Mouse (Mus musculus) ES-Bruce4 (cell line): ENCODE results near the gene Cyb5r4. TPM values are rescaled to one million over a fixed set of nuclear protein-coding genes. Genes with fewer than 3 reads are reported as not detected.

Experiments used
- H3K27ac ChIP-seq: 2 replicates; pipeline ENCODE4 v1.5.1; 2012; ENCODE audit warnings: low read length, inconsistent platforms; ENCODE audit not compliant: insufficient read depth
- H3K27me3 ChIP-seq: 2 replicates; pipeline ENCODE4 v1.6.1; 2012; ENCODE audit warnings: mild to moderate bottlenecking, low read length, inconsistent platforms; ENCODE audit not compliant: control insufficient read depth, poor library complexity, insufficient read depth, severe bottlenecking
- H3K36me3 ChIP-seq: 2 replicates; pipeline ENCODE4 v1.6.1; 2012; ENCODE audit warnings: inconsistent platforms, mild to moderate bottlenecking, low read length, moderate library complexity; ENCODE audit not compliant: control insufficient read depth, poor library complexity, insufficient read depth, severe bottlenecking
- H3K4me1 ChIP-seq: one replicate; pipeline ENCODE4 v1.8.1; 2011; ENCODE audit warnings: low read length; ENCODE audit not compliant: control insufficient read depth, insufficient read depth
- H3K4me3 ChIP-seq: 2 replicates; pipeline ENCODE4 v1.5.1; 2011; ENCODE audit warnings: low read depth, mild to moderate bottlenecking, low read length
- H3K9ac ChIP-seq: 2 replicates; pipeline ENCODE4 v1.6.1; 2012; ENCODE audit warnings: low read depth, mild to moderate bottlenecking, inconsistent platforms; ENCODE audit not compliant: poor library complexity, severe bottlenecking
- H3K9me3 ChIP-seq: replicated peaks from 2 replicates; pipeline ENCODE4 v1.6.1; 2012; ENCODE audit warnings: mild to moderate bottlenecking, low read length, inconsistent platforms; ENCODE audit not compliant: control insufficient read depth, poor library complexity, insufficient read depth, severe bottlenecking
- CTCF ChIP-seq: IDR thresholded peaks from one replicate; pipeline ENCODE4 v1.8.1; 2011; ENCODE audit warnings: low read depth, low read length
- EP300 ChIP-seq: IDR thresholded peaks from 2 replicates; pipeline ENCODE4 v1.6.1; 2011; ENCODE audit warnings: low read depth, low read length; ENCODE audit not compliant: insufficient read depth
- POLR2A ChIP-seq: IDR thresholded peaks from one replicate; pipeline ENCODE4 v1.8.1; 2011; ENCODE audit warnings: low read length; ENCODE audit not compliant: insufficient read depth
- polyA plus RNA-seq: library from polyadenylated mRNA; stranded (reverse); fragments of >200 nt; gene quantifications from 2 replicates; pipeline ENCODE4 v1.2.4, GENCODE M21; 2011; ENCODE audit warnings: low read depth; ENCODE audit not compliant: missing spikeins, insufficient read depth, insufficient read length

The Cyb5r4 gene
- polyA plus RNA-seq, 1 experiment, result 51.0 TPM

DNA sequence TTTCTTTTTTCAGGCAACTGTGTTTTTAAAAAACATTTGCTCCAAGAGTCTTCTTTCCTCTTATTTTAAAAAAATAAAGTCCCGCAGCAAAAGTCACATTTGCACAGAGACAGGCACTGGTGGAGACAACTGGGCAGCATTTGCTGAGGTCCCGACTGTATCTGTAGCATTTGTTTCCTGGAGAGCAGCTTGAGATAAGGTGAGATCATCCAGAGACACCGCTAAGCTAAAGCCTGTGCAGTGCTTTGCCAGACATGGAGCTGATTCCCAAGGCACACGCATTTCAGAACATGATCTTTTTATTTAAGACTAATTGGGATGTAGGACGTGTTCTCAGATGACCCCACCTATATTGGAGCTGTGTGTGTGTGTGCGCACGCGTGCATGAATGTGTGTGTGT, 30.1 kb upstream of the Cyb5r4 start:
- H3K27ac ChIP-seq, result no peak overlapping the region

DNA sequence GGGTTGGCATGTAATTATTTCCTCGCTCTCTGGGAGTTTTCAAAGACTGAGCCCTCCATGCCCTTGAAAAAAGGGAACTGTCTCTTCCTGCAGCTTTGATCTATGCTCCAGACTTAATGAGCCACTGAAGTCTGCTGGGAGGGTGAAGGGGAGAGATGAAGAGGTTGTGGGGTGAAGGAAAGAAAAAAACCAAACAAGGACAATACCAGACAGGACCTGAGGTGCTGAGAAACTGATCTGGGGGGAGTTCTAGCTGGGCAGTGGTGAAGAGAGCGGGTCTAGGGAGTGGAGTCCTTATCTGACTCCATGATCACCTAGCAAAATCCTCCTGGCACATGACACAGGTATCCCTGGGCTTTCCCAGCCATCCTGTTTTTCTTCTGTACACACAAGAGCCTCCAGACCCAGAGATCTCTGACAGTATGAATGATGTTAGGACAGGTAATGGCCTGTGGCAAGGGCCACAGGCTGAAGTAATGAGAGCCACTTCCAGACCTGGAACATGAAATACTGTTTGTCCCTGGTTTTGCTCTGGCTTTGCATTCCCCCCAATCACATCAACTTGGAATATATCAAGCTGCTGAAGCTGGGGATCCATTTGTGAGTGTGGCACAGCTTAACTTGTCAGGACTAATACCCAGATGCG, 24.6 kb upstream of the Cyb5r4 start:
- Histone ChIP-seq H3K9ac (no peak overlapping the region), H3K4me3 (no peak overlapping the region), H3K4me1 (no peaks in the 10 kb centered on the region), H3K27me3 (no peaks in the 10 kb centered on the region), H3K9me3 (no peaks in the 10 kb centered on the region), H3K36me3 (no peaks in the 10 kb centered on the region), H3K27ac (no peak overlapping the region)
- TF ChIP-seq CTCF (no peak), POLR2A (no peak), EP300 (no peak)

More for the DNA sequence above, 30.1 kb upstream of the Cyb5r4 start:
- no peaks in the 10 kb centered on the region for H3K27me3 ChIP-seq
- no peaks in the 10 kb centered on the region for H3K4me1 ChIP-seq
- no peak overlapping the region for H3K4me3 ChIP-seq
- H3K9me3 ChIP-seq, result no peaks in the 10 kb centered on the region
- H3K36me3 ChIP-seq, result no peaks in the 10 kb centered on the region
- TF ChIP-seq EP300 (no peak), POLR2A (no peak), CTCF (no peak)
- H3K9ac ChIP-seq, result no peak overlapping the region

DNA sequence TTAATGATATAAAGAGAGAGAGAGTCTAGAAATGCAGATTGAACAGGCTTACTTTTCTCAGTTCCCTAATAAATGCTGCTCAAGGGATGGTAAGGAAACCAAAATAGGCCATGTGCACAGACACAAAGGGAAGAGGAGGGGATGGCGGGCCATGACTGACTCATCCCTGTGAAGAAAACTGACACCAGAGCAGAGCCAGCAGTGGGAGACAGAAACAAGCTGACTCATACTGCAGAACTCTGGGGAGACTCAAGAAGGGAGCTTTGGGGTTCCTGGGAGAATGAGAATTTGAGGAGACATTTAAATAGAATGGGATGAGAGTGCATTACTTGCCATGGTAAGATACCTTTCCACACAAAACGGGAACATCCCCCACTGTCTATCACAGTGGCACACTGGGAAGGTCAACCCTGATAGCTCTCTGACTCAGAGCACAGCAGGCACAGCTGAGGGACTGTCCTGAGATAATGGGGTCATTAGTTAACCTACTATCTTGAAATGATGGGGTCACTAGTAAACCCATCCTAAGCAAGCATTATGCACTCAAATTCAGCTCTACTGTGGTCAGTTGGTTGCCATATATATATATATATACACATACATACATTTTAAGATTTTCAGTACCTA, 21.7 kb upstream of the Cyb5r4 start:
- Histone ChIP-seq H3K9ac (no peak overlapping the region), H3K27ac (no peak overlapping the region), H3K36me3 (no peaks in the 10 kb centered on the region), H3K27me3 (no peaks in the 10 kb centered on the region), H3K9me3 (no peaks in the 10 kb centered on the region), H3K4me1 (no peaks in the 10 kb centered on the region), H3K4me3 (no peak overlapping the region)
- TF ChIP-seq CTCF (no peak), POLR2A (no peak), EP300 (no peak)

DNA sequence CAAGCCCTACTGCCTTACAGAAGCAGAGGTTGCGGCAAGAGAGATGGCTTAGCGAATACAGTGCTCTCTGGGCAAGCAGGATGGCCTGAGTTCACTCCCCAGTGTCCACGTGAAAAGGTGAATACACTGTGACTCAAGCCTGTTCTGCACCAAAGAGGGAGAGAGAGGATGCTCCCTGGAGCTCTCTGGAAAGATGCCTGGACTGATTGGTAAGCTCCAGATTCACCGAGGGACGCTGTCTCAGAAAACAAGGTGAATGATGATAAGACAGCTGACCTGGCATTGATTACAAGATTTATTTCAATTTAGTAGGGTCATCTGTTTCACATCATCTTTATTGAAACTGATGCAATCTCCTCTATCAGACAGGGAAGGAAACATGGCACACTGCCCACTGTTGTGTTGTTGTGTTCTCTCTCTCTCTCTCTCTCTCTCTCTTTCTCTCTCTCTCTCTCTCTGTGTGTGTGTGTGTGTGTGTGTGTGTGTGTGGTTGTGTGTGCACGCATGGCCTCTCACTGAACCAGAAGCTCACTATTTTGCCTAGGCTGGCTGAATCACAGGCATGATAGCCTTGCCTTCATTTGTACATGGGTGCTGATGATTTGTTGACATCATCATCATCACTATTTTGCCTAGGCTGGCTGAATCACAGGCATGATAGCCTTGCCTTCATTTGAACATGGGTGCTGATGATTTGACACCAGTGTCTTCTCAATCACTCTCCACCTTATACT, 16.9 kb upstream of the Cyb5r4 start:
- H3K9me3 ChIP-seq, result no peaks in the 10 kb centered on the region
- H3K27ac ChIP-seq, result no peak overlapping the region
- H3K27me3 ChIP-seq, result no peaks in the 10 kb centered on the region
- no peaks in the 10 kb centered on the region for H3K36me3 ChIP-seq
- TF ChIP-seq POLR2A (no peak), CTCF (no peak), EP300 (no peak)
- no peaks in the 10 kb centered on the region for H3K4me1 ChIP-seq
- H3K9ac ChIP-seq, result no peak overlapping the region
- no peak overlapping the region for H3K4me3 ChIP-seq

DNA sequence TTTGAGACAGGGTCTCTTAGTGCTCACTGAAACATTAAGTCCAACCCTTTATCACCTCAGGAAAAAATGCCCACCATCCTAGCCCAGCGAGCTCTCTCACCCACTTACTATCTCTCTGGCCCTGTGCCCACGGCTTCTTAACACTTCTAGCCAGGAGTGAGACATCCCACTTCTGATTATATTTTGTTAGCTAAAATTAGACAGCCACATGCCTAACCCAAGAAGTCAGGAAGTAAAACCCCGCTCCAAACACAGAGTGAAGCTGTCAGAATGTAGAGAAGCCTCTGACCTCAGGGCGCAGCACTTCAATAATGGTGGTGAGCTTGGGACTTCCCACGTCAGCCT, 16.4 kb upstream of the Cyb5r4 start:
- H3K4me3 ChIP-seq, result no peak overlapping the region
- no peak overlapping the region for H3K27ac ChIP-seq
- TF ChIP-seq EP300, result no peak
- TF ChIP-seq POLR2A, result no peak
- TF ChIP-seq CTCF, result no peak

DNA sequence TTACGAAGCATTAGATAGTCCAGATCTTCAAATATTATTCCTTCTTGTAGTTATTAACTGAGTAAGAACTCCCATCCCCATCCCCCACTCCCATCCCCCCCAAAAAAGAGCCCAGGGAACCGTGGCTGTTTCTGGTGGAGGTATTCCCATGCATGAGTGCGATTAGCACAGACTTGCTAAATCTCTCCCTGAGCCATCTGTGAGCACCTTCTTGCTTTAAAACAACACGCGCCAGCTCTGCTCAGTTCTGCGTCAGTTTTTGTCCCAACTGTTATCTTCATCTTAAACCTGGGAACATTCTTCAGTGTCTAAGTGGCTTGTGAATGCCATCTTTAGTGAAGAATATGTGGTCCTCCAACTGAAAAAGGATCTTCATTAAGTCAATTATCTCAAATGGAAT, 13.3 kb upstream of the Cyb5r4 start:
- H3K36me3 ChIP-seq, result no peaks in the 10 kb centered on the region
- no peaks in the 10 kb centered on the region for H3K9me3 ChIP-seq
- H3K27me3 ChIP-seq, result no peaks in the 10 kb centered on the region; the same call in 1 of the 2 replicates
- no peaks in the 10 kb centered on the region for H3K4me1 ChIP-seq
- no peak overlapping the region for H3K27ac ChIP-seq
- no peak overlapping the region for H3K4me3 ChIP-seq
- H3K9ac ChIP-seq, result no peak overlapping the region
- TF ChIP-seq POLR2A, result no peak
- TF ChIP-seq CTCF, result no peak
- TF ChIP-seq EP300, result no peak

More for the DNA sequence above, 16.4 kb upstream of the Cyb5r4 start:
- Histone ChIP-seq H3K36me3 (no peaks in the 10 kb centered on the region), H3K9me3 (no peaks in the 10 kb centered on the region), H3K9ac (no peak overlapping the region), H3K4me1 (no peaks in the 10 kb centered on the region), H3K27me3 (no peaks in the 10 kb centered on the region)
